Mouse (Mus musculus): ENCODE results near the gene Slc35b2. TPM values are rescaled to one million over a fixed set of nuclear protein-coding genes. Genes with fewer than 3 reads are reported as not detected.

Gene Slc35b2
- polyA plus RNA-seq (2012; rRNA removed): 68.9 and 77.4 TPM in 2 replicates

GRCm38 (mm10) chr17:45563655-45564530 lies at the start of gene Slc35b2:
Gene Slc35b2 (plus strand): TSS chr17:45563874.

GRCm38 (mm10) chr17:45523263-45523662 lies 40.4 kb upstream of the Slc35b2 start, which contains the start of gene Tcte1:
Gene Tcte1 (plus strand): TSS chr17:45523434.

GRCm38 (mm10) chr17:45549617-45550181 lies 14.0 kb upstream of the Slc35b2 start, which contains the start of gene Tmem151b:
Gene Tmem151b (minus strand): TSS chr17:45549677.

GRCm38 (mm10) chr17:45555452-45556106 lies 8.1 kb upstream of the Slc35b2 start, which contains the start of gene Nfkbie:
Gene Nfkbie (plus strand): TSS chr17:45555703.

GRCm38 (mm10) chr17:45573087-45573779 lies 9.6 kb downstream of the Slc35b2 start, which contains the start of gene Hsp90ab1:
Gene Hsp90ab1 (minus strand): TSS chr17:45573271.

GRCm38 (mm10) chr17:45599446-45600242 lies 36.0 kb downstream of the Slc35b2 start, which contains the start of gene Slc29a1:
Gene Slc29a1 (minus strand): TSS chr17:45599606.

GRCm38 (mm10) chr17:45601877-45602304 lies 38.2 kb downstream of the Slc35b2 start, which contains the start of gene Mymx:
Gene Mymx (minus strand): TSS chr17:45602102.

Other genes starting within 250 kb of the Slc35b2 start
- gene Cdc5l, start 130.1 kb upstream of the Slc35b2 start, polyA plus RNA-seq (2012; rRNA removed): 46.0 and 46.7 TPM in 2 replicates
- gene Spats1, start 88.5 kb upstream of the Slc35b2 start, polyA plus RNA-seq (2012; rRNA removed): 0.57 and 0.85 TPM in 2 replicates
- gene Aars2, start 57.0 kb upstream of the Slc35b2 start, polyA plus RNA-seq (2012; rRNA removed): 22.7 and 22.8 TPM in 2 replicates
- gene Tcte1, start 40.4 kb upstream of the Slc35b2 start, polyA plus RNA-seq (2012; rRNA removed): 0.52 and 0.53 TPM in 2 replicates
- 27.9 and 29.9 TPM in 2 replicates for gene Tmem151b, start 14.2 kb upstream of the Slc35b2 start, polyA plus RNA-seq (2012; rRNA removed)
- gene Nfkbie, start 8.2 kb upstream of the Slc35b2 start, polyA plus RNA-seq (2012; rRNA removed): 3.1 and 3.6 TPM in 2 replicates
- 1,024 and 1,065 TPM in 2 replicates for gene Hsp90ab1, start 9.4 kb downstream of the Slc35b2 start, polyA plus RNA-seq (2012; rRNA removed)
- gene Slc29a1, start 35.7 kb downstream of the Slc35b2 start, polyA plus RNA-seq (2012; rRNA removed): 47.3 and 50.7 TPM in 2 replicates
- 0.45 and 8.2 TPM in 2 replicates for gene Mymx, start 38.2 kb downstream of the Slc35b2 start, polyA plus RNA-seq (2012; rRNA removed)
- 0.06 and 1.9 TPM in 2 replicates for gene Capn11, start 95.5 kb downstream of the Slc35b2 start, polyA plus RNA-seq (2012; rRNA removed)
- 87.6 and 93.0 TPM in 2 replicates for gene Mrpl14, start 122.4 kb downstream of the Slc35b2 start, polyA plus RNA-seq (2012; rRNA removed)
- 247 and 260 TPM in 2 replicates for gene Tmem63b, start 123.0 kb downstream of the Slc35b2 start, polyA plus RNA-seq (2012; rRNA removed)
- 0.24 TPM in 1 of 2 replicates, not detected in the other for gene 1600014C23Rik, start 170.0 kb downstream of the Slc35b2 start, polyA plus RNA-seq (2012; rRNA removed)